Mouse (Mus musculus): Measurements from ENCODE around the gene Hpse2. TPM values are rescaled to one million over a fixed set of nuclear protein-coding genes. Genes with fewer than 3 reads are reported as not detected.

Gene Hpse2
- polyA plus RNA-seq, 1 experiment: not detected

GRCm38 (mm10) chr19:43036381-43036780 lies 351.8 kb downstream of the Hpse2 start:
- WGBS: 24% methylated on average over 4 of the region's 4 CpGs
- Histone ChIP-seq H3K4me3 (ENCODE audit: extremely low read depth, insufficient read depth, insufficient read length) (no peak overlapping the region), H3K36me3 (ENCODE audit: control insufficient read depth, insufficient read depth, low read length) (no peaks in the 10 kb centered on the region), H3K4me1 (ENCODE audit: control insufficient read depth, insufficient read depth, insufficient read length) (no peaks in the 10 kb centered on the region), H3K27me3 (ENCODE audit: control insufficient read depth, insufficient read depth, low read length) (no peaks in the 10 kb centered on the region), H3K27ac (ENCODE audit: insufficient read depth, low read length) (no peak overlapping the region)
- TF ChIP-seq CTCF (IDR thresholded peaks at IDR 0.05; ENCODE audit: extremely low read depth, insufficient read depth, insufficient read length, insufficient replicate concordance) (no peak), POLR2A (IDR thresholded peaks at IDR 0.05; ENCODE audit: low read depth, low read length) (no peak)
- DNase-seq (ENCODE audit: low read depth in 1 of 2, low spot score in 2 of 2): no peak

- 20% methylated on average over 4 of the region's 4 CpGs for WGBS
- TF ChIP-seq POLR2A (IDR thresholded peaks at IDR 0.05; ENCODE audit: low read depth, low read length) (no peak), CTCF (IDR thresholded peaks at IDR 0.05; ENCODE audit: extremely low read depth, insufficient read depth, insufficient read length, insufficient replicate concordance) (no peak)
- Histone ChIP-seq H3K4me3 (ENCODE audit: extremely low read depth, insufficient read depth, insufficient read length) (no peak overlapping the region), H3K36me3 (ENCODE audit: control insufficient read depth, insufficient read depth, low read length) (no peaks in the 10 kb centered on the region), H3K4me1 (ENCODE audit: control insufficient read depth, insufficient read depth, insufficient read length) (no peaks in the 10 kb centered on the region), H3K27ac (ENCODE audit: insufficient read depth, low read length) (no peak overlapping the region), H3K27me3 (ENCODE audit: control insufficient read depth, insufficient read depth, low read length) (no peaks in the 10 kb centered on the region)
- no peak for DNase-seq (ENCODE audit: low read depth in 1 of 2, low spot score in 2 of 2)
Measured at GRCm38 (mm10) chr19:43027305-43027704, 360.9 kb downstream of the Hpse2 start.

GRCm38 (mm10) chr19:43022611-43023173 lies 365.5 kb downstream of the Hpse2 start:
- 88% methylated on average over 3 of the region's 3 CpGs for WGBS
- no peaks in the 10 kb centered on the region for H3K36me3 ChIP-seq (ENCODE audit: control insufficient read depth, insufficient read depth, low read length)

GRCm38 (mm10) chr19:43018792-43019191 lies 369.4 kb downstream of the Hpse2 start:
- 62% methylated on average over 5 of the region's 5 CpGs for WGBS
- no peak for TF ChIP-seq CTCF (IDR thresholded peaks at IDR 0.05; ENCODE audit: extremely low read depth, insufficient read depth, insufficient read length, insufficient replicate concordance)
- no peak for TF ChIP-seq POLR2A (IDR thresholded peaks at IDR 0.05; ENCODE audit: low read depth, low read length)
- H3K4me3 ChIP-seq (ENCODE audit: extremely low read depth, insufficient read depth, insufficient read length): no peak overlapping the region
- no peak for DNase-seq (ENCODE audit: low read depth in 1 of 2, low spot score in 2 of 2)
- no peaks in the 10 kb centered on the region for H3K36me3 ChIP-seq (ENCODE audit: control insufficient read depth, insufficient read depth, low read length)
- H3K27me3 ChIP-seq (ENCODE audit: control insufficient read depth, insufficient read depth, low read length): no peaks in the 10 kb centered on the region
- H3K27ac ChIP-seq (ENCODE audit: insufficient read depth, low read length): no peak overlapping the region
- no peaks in the 10 kb centered on the region for H3K4me1 ChIP-seq (ENCODE audit: control insufficient read depth, insufficient read depth, insufficient read length)

More at GRCm38 (mm10) chr19:43022611-43023173, 365.5 kb downstream of the Hpse2 start:
- no peak for TF ChIP-seq POLR2A (IDR thresholded peaks at IDR 0.05; ENCODE audit: low read depth, low read length)
- no peak for TF ChIP-seq CTCF (IDR thresholded peaks at IDR 0.05; ENCODE audit: extremely low read depth, insufficient read depth, insufficient read length, insufficient replicate concordance)
- Histone ChIP-seq H3K4me3 (ENCODE audit: extremely low read depth, insufficient read depth, insufficient read length) (no peak overlapping the region), H3K27ac (ENCODE audit: insufficient read depth, low read length) (no peak overlapping the region), H3K27me3 (ENCODE audit: control insufficient read depth, insufficient read depth, low read length) (no peaks in the 10 kb centered on the region), H3K4me1 (ENCODE audit: control insufficient read depth, insufficient read depth, insufficient read length) (no peaks in the 10 kb centered on the region)
- DNase-seq (ENCODE audit: low read depth in 1 of 2, low spot score in 2 of 2): no peak

- H3K27me3 ChIP-seq (ENCODE audit: control insufficient read depth, insufficient read depth, low read length): no peaks in the 10 kb centered on the region
- no peak for DNase-seq (ENCODE audit: low read depth in 1 of 2, low spot score in 2 of 2)
- H3K27ac ChIP-seq (ENCODE audit: insufficient read depth, low read length): no peak overlapping the region
- no peak overlapping the region for H3K4me3 ChIP-seq (ENCODE audit: extremely low read depth, insufficient read depth, insufficient read length)
- no peaks in the 10 kb centered on the region for H3K4me1 ChIP-seq (ENCODE audit: control insufficient read depth, insufficient read depth, insufficient read length)
- no peaks in the 10 kb centered on the region for H3K36me3 ChIP-seq (ENCODE audit: control insufficient read depth, insufficient read depth, low read length)
- WGBS: 73% methylated on average over 4 of the region's 4 CpGs
- TF ChIP-seq CTCF (IDR thresholded peaks at IDR 0.05; ENCODE audit: extremely low read depth, insufficient read depth, insufficient read length, insufficient replicate concordance) (no peak), POLR2A (IDR thresholded peaks at IDR 0.05; ENCODE audit: low read depth, low read length) (no peak)
Measured at GRCm38 (mm10) chr19:42996406-42996805, 391.7 kb downstream of the Hpse2 start.

- no peak overlapping the region for H3K27ac ChIP-seq (ENCODE audit: insufficient read depth, low read length)
- DNase-seq (ENCODE audit: low read depth in 1 of 2, low spot score in 2 of 2): no peak
- no peak overlapping the region for H3K4me3 ChIP-seq (ENCODE audit: extremely low read depth, insufficient read depth, insufficient read length)
- WGBS: 14% methylated on average over 5 of the region's 5 CpGs
- H3K27me3 ChIP-seq (ENCODE audit: control insufficient read depth, insufficient read depth, low read length): no peaks in the 10 kb centered on the region
- TF ChIP-seq CTCF (IDR thresholded peaks at IDR 0.05; ENCODE audit: extremely low read depth, insufficient read depth, insufficient read length, insufficient replicate concordance) (no peak), POLR2A (IDR thresholded peaks at IDR 0.05; ENCODE audit: low read depth, low read length) (no peak)
- no peaks in the 10 kb centered on the region for H3K4me1 ChIP-seq (ENCODE audit: control insufficient read depth, insufficient read depth, insufficient read length)
- H3K36me3 ChIP-seq (ENCODE audit: control insufficient read depth, insufficient read depth, low read length): no peaks in the 10 kb centered on the region
Measured at GRCm38 (mm10) chr19:42988833-42989232, 399.3 kb downstream of the Hpse2 start.

GRCm38 (mm10) chr19:42986315-42986701 lies 401.8 kb downstream of the Hpse2 start:
- WGBS: 46% methylated on average over 1 of the region's 1 CpGs
- H3K4me1 ChIP-seq (ENCODE audit: control insufficient read depth, insufficient read depth, insufficient read length): no peaks in the 10 kb centered on the region
- H3K36me3 ChIP-seq (ENCODE audit: control insufficient read depth, insufficient read depth, low read length): no peaks in the 10 kb centered on the region
- H3K27ac ChIP-seq (ENCODE audit: insufficient read depth, low read length): no peak overlapping the region
- no peaks in the 10 kb centered on the region for H3K27me3 ChIP-seq (ENCODE audit: control insufficient read depth, insufficient read depth, low read length)
- no peak overlapping the region for H3K4me3 ChIP-seq (ENCODE audit: extremely low read depth, insufficient read depth, insufficient read length)
- TF ChIP-seq CTCF (IDR thresholded peaks at IDR 0.05; ENCODE audit: extremely low read depth, insufficient read depth, insufficient read length, insufficient replicate concordance) (no peak), POLR2A (IDR thresholded peaks at IDR 0.05; ENCODE audit: low read depth, low read length) (no peak)
- DNase-seq (ENCODE audit: low read depth in 1 of 2, low spot score in 2 of 2): no peak
